Mouse (Mus musculus) limb, embryonic 12.5 days (tissue): ENCODE data around the gene Ptpra. TPM values are rescaled to one million over a fixed set of nuclear protein-coding genes. Genes with fewer than 3 reads are reported as not detected.
A peak's percentile ranks its signal among the peaks of the same experiment; 100 is the strongest.

Experiments
- ATAC-seq: fragments of 200-750 bp; cut with Nextera tagmentation; 2 replicates; pipeline ENCODE4 v1.8.0; 2017; ENCODE audit warnings: low read depth, moderate TSS enrichment; ENCODE audit not compliant: insufficient number of reproducible peaks, insufficient read depth, low FRiP score, low TSS enrichment
- H3K27ac ChIP-seq: fragments of 300-500 bp; sonication (generic); 2 replicates; pipeline ENCODE4 v1.5.1; 2016; ENCODE audit warnings: mild to moderate bottlenecking, moderate library complexity
- H3K27me3 ChIP-seq: fragments of 300-500 bp; sonication (generic); 2 replicates; pipeline ENCODE4 v1.6.1; 2016; ENCODE audit warnings: mild to moderate bottlenecking, moderate library complexity
- H3K36me3 ChIP-seq: fragments of 300-500 bp; sonication (generic); 2 replicates; pipeline ENCODE4 v1.6.1; 2016; ENCODE audit warnings: mild to moderate bottlenecking, moderate library complexity
- H3K4me1 ChIP-seq: fragments of 300-500 bp; sonication (generic); replicated peaks from 2 replicates; pipeline ENCODE4 v1.6.1; 2016
- H3K4me2 ChIP-seq: fragments of 300-500 bp; sonication (generic); 2 replicates; pipeline ENCODE4 v1.6.1; 2016; ENCODE audit warnings: mild to moderate bottlenecking, moderate library complexity
- H3K4me3 ChIP-seq: fragments of 300-500 bp; sonication (generic); replicated peaks from 2 replicates; pipeline ENCODE4 v1.5.1; 2016; ENCODE audit warnings: mild to moderate bottlenecking
- H3K9ac ChIP-seq: fragments of 300-500 bp; sonication (generic); replicated peaks from 2 replicates; pipeline ENCODE4 v1.6.1; 2016; ENCODE audit warnings: mild to moderate bottlenecking, moderate library complexity
- H3K9me3 ChIP-seq: fragments of 300-500 bp; sonication (generic); 2 replicates; pipeline ENCODE4 v1.6.1; 2016; ENCODE audit warnings: mild to moderate bottlenecking, moderate library complexity
- WGBS: fragments of 180-500 bp; shearing (Covaris S2); methylation state at CpG from one replicate; pipeline ENCODE4 v1.1.7; 2016; 5-methylcytosine and 5-hydroxymethylcytosine counted together
- polyA plus RNA-seq: library from polyadenylated mRNA; unstranded; fragments of >200 nt; fragmentation: Nextera tagmentation; extraction: Ambion mirVana; gene quantifications from 2 replicates; pipeline ENCODE4 v1.2.1, GENCODE M21; 2016

Gene Ptpra
- polyA plus RNA-seq, 1 experiment from 2014 or later = 108 TPM

DNA sequence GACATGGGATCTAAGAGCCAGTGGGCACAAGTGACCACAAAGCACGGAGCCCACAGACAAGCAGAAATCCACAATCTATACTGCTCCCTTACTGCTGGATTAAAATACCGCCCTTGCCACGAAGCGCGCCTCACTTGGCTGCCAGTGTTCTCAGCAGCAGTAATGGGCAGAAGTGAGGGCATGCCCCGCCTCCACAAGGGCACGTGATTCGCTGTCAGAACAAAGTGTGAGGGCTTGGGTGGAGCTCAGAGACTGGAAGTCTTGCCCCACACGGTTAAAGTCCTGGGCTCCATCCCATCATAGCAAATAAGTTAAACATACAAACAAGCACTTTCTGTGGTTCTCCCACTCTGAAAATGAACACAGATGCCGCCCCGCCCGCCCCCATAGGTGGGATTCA lies 127.6 kb downstream of the Ptpra start:
- Histone ChIP-seq H3K9ac (no peak overlapping the region), H3K4me2 (peak overlapping the region; percentile 7), H3K9me3 (no peaks in the 10 kb centered on the region; the same call in 1 of the 2 replicates), H3K27me3 (peaks cover 93% of the 10 kb centered on the region), H3K4me3 (peak overlapping the region; percentile 35), H3K27ac (no peak overlapping the region), H3K36me3 (no peaks in the 10 kb centered on the region), H3K4me1 (peaks cover 19% of the 10 kb centered on the region)
- ATAC-seq = no peak
- whole genome bisulfite sequencing = 5% methylated on average over 12 of the region's 12 CpGs

GRCm38 (mm10) chr2:130578148-130578547 lies 128.1 kb downstream of the Ptpra start:
- Histone ChIP-seq H3K27me3 (peaks cover 98% of the 10 kb centered on the region), H3K27ac (no peak overlapping the region), H3K36me3 (no peaks in the 10 kb centered on the region), H3K9me3 (no peaks in the 10 kb centered on the region; the same call in 1 of the 2 replicates), H3K4me2 (no peak overlapping the region), H3K4me1 (peaks cover 19% of the 10 kb centered on the region), H3K9ac (no peak overlapping the region), H3K4me3 (no peak overlapping the region)
- WGBS = 12% methylated on average over 11 of the region's 11 CpGs
- no peak for ATAC-seq

DNA sequence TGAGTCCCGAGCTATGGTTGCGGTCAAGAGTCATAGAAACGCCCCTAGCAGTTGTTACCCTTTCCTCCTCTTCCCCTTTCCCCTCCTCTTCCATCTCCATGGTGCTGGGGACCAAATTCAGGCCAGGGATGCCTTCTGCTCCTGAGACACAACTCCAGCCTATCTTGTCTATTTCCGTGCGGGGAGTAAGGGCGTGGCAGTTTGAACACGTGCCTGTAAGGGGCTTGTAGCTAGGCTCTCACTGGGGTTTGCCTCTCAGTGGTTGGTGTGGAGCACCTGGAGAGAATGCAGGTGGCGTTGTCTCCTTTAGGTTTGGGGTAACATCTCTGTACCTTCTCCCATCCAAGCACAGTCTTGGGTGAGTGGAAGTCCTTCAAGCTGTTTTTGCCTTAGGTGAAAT lies 129.7 kb downstream of the Ptpra start:
- Histone ChIP-seq H3K4me2 (no peak overlapping the region), H3K4me1 (peaks cover 19% of the 10 kb centered on the region), H3K36me3 (no peaks in the 10 kb centered on the region), H3K27ac (no peak overlapping the region), H3K27me3 (peaks cover 99% of the 10 kb centered on the region), H3K4me3 (no peak overlapping the region), H3K9me3 (no peaks in the 10 kb centered on the region; the same call in 1 of the 2 replicates), H3K9ac (no peak overlapping the region)
- ATAC-seq = no peak
- WGBS = 10% methylated on average over 8 of the region's 8 CpGs

GRCm38 (mm10) chr2:130581201-130581600 lies 131.1 kb downstream of the Ptpra start:
- H3K4me1 ChIP-seq = peaks cover 17% of the 10 kb centered on the region
- no peaks in the 10 kb centered on the region; the same call in 1 of the 2 replicates for H3K9me3 ChIP-seq
- 0 out of 2 replicates have a peak overlapping the region, but pooled peaks have one; percentile 42 for H3K9ac ChIP-seq
- ATAC-seq = no peak
- WGBS = 4% methylated on average over 16 of the region's 16 CpGs
- H3K27me3 ChIP-seq = peaks cover 96% of the 10 kb centered on the region
- peak overlapping the region; percentile 59 for H3K4me2 ChIP-seq
- H3K4me3 ChIP-seq = peak overlapping the region; percentile 39
- H3K27ac ChIP-seq = no peak overlapping the region
- H3K36me3 ChIP-seq = no peaks in the 10 kb centered on the region

- Histone ChIP-seq H3K9ac (no peak within 1 kb of the TSS), H3K4me2 (peak within 1 kb of the TSS; percentile 59; the same call in 1 of the 2 replicates), H3K27ac (no peak within 1 kb of the TSS), H3K9me3 (no peaks in the 10 kb centered on the region; the same call in 1 of the 2 replicates), H3K4me1 (peaks cover 10% of the 10 kb centered on the region), H3K4me3 (no peak within 1 kb of the TSS; the same call in 1 of the 2 replicates), H3K36me3 (no peaks in the 10 kb centered on the region), H3K27me3 (peaks cover 83% of the 10 kb centered on the region)
- no peak for ATAC-seq
- 37% methylated on average over 10 of the region's 10 CpGs for WGBS
Observed at GRCm38 (mm10) chr2:130582552-130582951, 132.5 kb downstream of the Ptpra start, which contains the start of gene Avp. Gene Avp (minus strand): TSS chr2:130582554.

- H3K27me3 ChIP-seq = peaks cover 68% of the 10 kb centered on the region
- H3K27ac ChIP-seq = no peak overlapping the region
- no peaks in the 10 kb centered on the region for H3K36me3 ChIP-seq
- peaks cover 8% of the 10 kb centered on the region for H3K4me1 ChIP-seq
- no peak overlapping the region for H3K9ac ChIP-seq
- WGBS = 83% methylated on average over 10 of the region's 10 CpGs
- H3K9me3 ChIP-seq = no peaks in the 10 kb centered on the region
- H3K4me2 ChIP-seq = no peak overlapping the region
- no peak for ATAC-seq
- H3K4me3 ChIP-seq = no peak overlapping the region
Observed at GRCm38 (mm10) chr2:130583902-130584560, 134.0 kb downstream of the Ptpra start.

DNA sequence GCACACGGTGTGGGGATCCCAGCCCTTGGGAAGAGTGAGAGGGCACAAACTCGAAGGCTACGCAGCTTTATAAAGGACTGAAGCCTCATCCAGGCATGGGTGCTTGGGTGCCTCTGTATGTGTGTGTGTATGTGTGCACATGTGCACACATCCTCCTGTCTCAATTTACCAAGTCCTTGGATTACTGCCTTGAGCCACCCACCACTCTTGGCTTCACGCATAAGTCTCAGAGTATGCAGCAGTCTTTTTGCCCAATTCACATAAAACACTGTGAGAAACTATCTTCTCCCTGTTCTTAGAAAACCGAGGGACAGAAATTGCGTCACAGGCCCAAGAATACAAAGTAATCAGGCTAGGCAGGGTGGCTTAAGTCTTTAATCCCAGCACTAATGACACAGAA lies 135.9 kb downstream of the Ptpra start:
- Histone ChIP-seq H3K27me3 (peaks cover 48% of the 10 kb centered on the region), H3K9ac (no peak overlapping the region), H3K4me2 (no peak overlapping the region), H3K9me3 (no peaks in the 10 kb centered on the region), H3K27ac (no peak overlapping the region), H3K36me3 (peaks cover 10% of the 10 kb centered on the region), H3K4me3 (no peak overlapping the region), H3K4me1 (peaks cover 2% of the 10 kb centered on the region)
- 81% methylated on average over 6 of the region's 6 CpGs for WGBS
- no peak for ATAC-seq

- H3K9me3 ChIP-seq = no peaks in the 10 kb centered on the region
- no peak overlapping the region for H3K4me2 ChIP-seq
- no peak overlapping the region for H3K4me3 ChIP-seq
- peaks cover 24% of the 10 kb centered on the region for H3K27me3 ChIP-seq
- no peak overlapping the region for H3K9ac ChIP-seq
- H3K27ac ChIP-seq = no peak overlapping the region
- 76% methylated on average over 2 of the region's 2 CpGs for WGBS
- no peaks in the 10 kb centered on the region for H3K4me1 ChIP-seq
- H3K36me3 ChIP-seq = peaks cover 26% of the 10 kb centered on the region
- no peak for ATAC-seq
Observed at GRCm38 (mm10) chr2:130588373-130588772, 138.3 kb downstream of the Ptpra start.

GRCm38 (mm10) chr2:130589157-130589556 lies 139.1 kb downstream of the Ptpra start:
- H3K4me2 ChIP-seq = no peak overlapping the region
- no peaks in the 10 kb centered on the region for H3K4me1 ChIP-seq
- no peak overlapping the region for H3K9ac ChIP-seq
- H3K36me3 ChIP-seq = peaks cover 31% of the 10 kb centered on the region
- ATAC-seq = no peak
- no peak overlapping the region for H3K4me3 ChIP-seq
- WGBS = 83% methylated on average over 4 of the region's 4 CpGs
- H3K27ac ChIP-seq = no peak overlapping the region
- H3K27me3 ChIP-seq = peaks cover 18% of the 10 kb centered on the region
- H3K9me3 ChIP-seq = no peaks in the 10 kb centered on the region

DNA sequence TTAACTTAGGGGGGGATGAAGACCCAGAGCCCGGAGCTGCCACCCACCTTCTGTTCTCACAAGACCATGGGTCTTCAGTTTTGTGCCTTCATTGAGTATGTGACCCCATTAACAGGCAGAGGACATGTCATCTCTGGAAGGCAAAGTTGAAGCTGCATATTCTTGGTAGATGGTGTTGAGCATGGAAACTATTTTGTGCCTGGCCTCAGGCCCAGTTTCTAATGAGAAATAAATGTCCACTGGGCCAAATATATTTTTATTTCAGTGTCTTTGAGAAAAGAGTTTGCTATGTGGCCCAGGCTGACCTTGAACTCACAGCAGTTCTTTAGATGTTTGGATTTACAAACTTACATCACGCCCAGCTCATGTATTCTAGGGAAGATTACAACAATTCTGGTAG lies 139.7 kb downstream of the Ptpra start:
- no peaks in the 10 kb centered on the region for H3K4me1 ChIP-seq
- WGBS = 93% methylated on average over 2 of the region's 2 CpGs

GRCm38 (mm10) chr2:130591016-130591415 lies 140.9 kb downstream of the Ptpra start:
- WGBS = 96% methylated on average over 2 of the region's 2 CpGs
- H3K4me2 ChIP-seq = no peak overlapping the region
- H3K9me3 ChIP-seq = no peaks in the 10 kb centered on the region
- ATAC-seq = no peak
- no peaks in the 10 kb centered on the region for H3K27me3 ChIP-seq
- no peak overlapping the region for H3K9ac ChIP-seq
- H3K4me3 ChIP-seq = no peak overlapping the region
- H3K4me1 ChIP-seq = no peaks in the 10 kb centered on the region
- no peak overlapping the region for H3K27ac ChIP-seq
- peaks cover 45% of the 10 kb centered on the region for H3K36me3 ChIP-seq

More for the DNA sequence above, 139.7 kb downstream of the Ptpra start:
- no peak for ATAC-seq
- no peak overlapping the region for H3K27ac ChIP-seq
- H3K9me3 ChIP-seq = no peaks in the 10 kb centered on the region
- H3K27me3 ChIP-seq = peaks cover 12% of the 10 kb centered on the region; the same call in 1 of the 2 replicates
- peaks cover 32% of the 10 kb centered on the region for H3K36me3 ChIP-seq
- no peak overlapping the region for H3K4me2 ChIP-seq
- H3K4me3 ChIP-seq = no peak overlapping the region
- no peak overlapping the region for H3K9ac ChIP-seq

DNA sequence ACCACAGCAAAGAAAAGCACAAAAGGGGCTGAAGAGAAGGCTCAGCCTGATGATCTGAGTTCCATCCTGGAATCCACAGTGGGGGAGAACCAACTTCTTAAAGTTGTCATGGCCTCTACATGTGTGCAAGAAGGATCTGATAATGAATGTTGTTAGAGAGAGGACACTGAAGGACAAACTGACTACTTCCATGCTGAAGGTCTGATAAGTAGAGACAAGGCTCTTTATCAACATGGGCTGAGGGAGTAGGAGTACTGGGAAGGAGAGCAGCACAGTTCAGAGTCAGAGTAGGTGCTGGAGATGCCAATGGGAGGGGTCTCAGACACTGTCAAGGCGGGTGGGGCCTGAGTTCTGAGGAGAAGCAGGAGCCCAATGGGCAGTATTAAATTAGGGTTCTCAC lies 145.5 kb downstream of the Ptpra start:
- H3K9me3 ChIP-seq = no peaks in the 10 kb centered on the region
- no peak overlapping the region for H3K9ac ChIP-seq
- H3K4me3 ChIP-seq = no peak overlapping the region
- H3K36me3 ChIP-seq = peaks cover 80% of the 10 kb centered on the region
- H3K4me1 ChIP-seq = no peaks in the 10 kb centered on the region
- no peak for ATAC-seq
- H3K27me3 ChIP-seq = no peaks in the 10 kb centered on the region
- H3K27ac ChIP-seq = no peak overlapping the region
- H3K4me2 ChIP-seq = no peak overlapping the region
- WGBS = 88% methylated on average over 1 of the region's 1 CpGs
